Mouse (Mus musculus) heart, adult 18-20 months (tissue): ENCODE measurements around the gene C1qtnf5. TPM values are rescaled to one million over a fixed set of nuclear protein-coding genes. Genes with fewer than 3 reads are reported as not detected.
A peak's percentile ranks its signal among the peaks of the same experiment; 100 is the strongest.

Experiments used
- DNase-seq, 2 experiments: peaks; one replicate each; pipeline ENCODE4 v3.0.0; 2021 to 2022; ENCODE audit warnings: mixed read lengths in 1 of 2
- total RNA-seq, 2 experiments: library from RNA; stranded (reverse); gene quantifications; 2 replicates each; pipeline ENCODE4 v1.2.3; 2021

Gene C1qtnf5
- total RNA-seq, 2 experiments from 2014 or later: 5.6 to 5.9 TPM

DNA sequence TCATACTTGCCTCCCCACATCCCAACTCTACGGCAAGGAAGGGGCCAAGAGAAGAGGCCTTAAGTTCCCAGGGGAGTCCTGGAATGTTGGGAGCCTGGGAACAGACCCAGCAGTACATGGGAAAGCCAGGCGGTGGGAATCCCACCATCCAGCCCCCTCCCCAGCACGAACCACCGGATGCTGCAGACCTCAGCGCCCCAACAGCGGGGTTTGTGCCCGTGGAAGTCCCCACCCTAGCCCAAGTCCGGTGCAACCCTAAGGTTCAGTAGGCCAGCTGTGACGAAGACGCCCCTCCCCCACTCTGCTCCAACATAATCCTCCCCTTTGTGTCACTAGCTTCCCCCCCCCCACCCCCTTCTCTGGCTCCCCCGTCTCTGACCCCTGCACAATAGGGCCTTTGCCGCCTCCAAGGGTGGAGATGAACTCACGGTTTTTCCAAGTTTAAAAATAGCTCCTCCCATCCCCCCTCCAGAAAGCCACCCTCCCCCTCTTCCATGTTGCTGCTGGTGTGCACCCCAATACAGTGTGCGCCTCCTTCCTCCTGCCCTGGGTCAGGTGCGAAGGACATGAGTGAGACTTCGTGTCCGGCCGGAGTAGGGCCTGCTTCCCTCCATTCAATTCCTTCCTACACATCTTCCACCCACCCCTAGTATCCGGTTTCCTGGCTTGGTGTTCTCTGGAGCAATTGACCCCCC lies 23.7 kb downstream of the C1qtnf5 start:
- DNase-seq: peak; percentile 51 to 55

DNA sequence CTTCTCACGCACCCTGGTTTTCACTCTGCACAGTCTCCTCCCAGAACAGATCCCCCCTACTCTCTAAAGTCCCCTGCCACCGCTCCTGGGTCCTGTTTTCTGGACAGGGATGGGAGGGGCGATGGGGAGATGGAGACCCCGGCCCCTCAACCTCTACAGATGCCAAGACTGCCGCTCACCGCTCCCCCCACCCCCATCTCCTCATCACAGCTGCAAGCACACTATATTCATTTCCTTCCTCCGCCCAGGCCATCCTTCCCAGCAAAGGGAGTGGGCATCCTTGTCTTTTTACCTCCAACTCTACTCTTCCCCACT lies 24.2 kb downstream of the C1qtnf5 start:
- DNase-seq: no peak

DNA sequence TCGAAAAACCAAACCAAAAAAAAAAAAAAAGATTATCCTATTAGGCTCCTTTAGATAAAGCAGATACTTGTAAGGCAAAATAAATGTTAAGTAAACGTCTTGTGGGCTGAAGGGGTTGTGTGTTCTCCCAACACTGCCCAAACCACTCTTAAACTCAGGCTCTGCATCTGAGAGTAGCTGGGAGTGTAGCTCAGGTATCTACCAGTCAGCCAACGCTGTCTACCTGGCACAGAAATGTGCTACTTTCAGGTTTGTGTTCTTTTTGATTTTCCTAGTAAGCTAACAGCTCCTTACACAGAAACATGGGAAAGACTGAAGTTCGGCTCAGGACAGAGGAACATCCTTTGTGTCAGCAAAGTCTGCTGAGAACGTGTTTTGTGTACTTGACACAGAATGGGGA lies 25.2 kb downstream of the C1qtnf5 start:
- DNase-seq: no peak

DNA sequence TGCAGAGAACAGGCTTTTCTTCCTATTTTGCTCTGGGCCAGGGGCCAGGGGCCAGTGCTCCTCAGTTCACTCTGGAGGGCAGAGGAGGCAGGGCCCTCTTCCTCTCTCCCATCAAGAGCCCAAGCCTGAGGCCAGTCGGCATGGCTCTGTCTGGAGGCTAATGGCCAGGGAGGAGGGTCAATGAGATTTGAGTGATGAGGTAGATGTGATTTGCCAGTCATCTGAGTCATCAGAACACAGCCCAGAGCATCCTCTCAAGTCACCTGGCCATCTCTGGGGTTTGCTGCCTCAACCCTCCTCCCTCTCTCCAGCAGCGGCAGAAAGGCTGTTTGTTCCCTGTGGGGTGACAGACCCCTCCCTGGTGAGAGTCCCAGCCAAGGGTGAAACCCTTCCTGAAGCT lies 26.2 kb downstream of the C1qtnf5 start:
- DNase-seq: peak in 1 of 2 experiments; percentile 18

DNA sequence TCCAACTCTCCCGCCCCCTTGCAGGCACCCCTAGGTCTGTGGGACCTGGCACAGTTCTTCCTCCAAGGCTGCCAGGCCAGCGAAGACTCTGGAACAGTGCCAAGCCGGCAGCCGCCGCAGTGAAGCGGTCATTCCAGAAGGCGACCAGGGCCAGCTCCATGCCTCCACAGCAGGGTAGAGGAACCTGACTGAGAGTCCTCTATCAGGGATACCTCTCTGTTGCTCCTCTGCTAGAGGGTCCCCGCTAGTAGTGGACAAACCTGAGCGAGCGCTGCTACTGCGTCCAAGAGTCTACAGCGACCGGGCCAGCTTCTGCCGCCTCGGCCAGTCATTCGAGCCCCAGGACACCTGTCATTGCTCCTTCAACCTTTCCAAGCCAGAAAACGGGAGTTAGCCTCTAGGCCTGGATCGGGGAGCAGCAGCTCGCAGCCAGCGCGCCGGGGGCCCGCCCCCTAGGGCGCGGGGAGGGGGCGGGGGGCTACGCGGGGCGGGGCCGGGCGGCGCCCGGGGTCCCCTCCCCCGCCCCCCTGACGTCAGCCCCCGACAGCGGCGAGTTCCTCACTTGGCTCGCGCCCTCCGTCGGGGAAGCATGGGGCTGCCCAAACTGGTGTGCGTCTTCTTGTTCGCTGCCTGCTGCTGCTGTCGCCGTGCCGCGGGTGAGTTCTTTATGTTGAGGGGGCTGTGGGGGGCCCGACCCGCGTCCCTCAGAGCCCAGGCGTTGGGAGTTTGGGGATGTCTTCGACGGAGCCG lies 27.2 kb downstream of the C1qtnf5 start, which contains the start of gene Mcam:
TSS of gene Mcam (plus strand) at position 369 of the 750 bp plus-strand sequence.
- peak; percentile 69 to 74 for DNase-seq

DNA sequence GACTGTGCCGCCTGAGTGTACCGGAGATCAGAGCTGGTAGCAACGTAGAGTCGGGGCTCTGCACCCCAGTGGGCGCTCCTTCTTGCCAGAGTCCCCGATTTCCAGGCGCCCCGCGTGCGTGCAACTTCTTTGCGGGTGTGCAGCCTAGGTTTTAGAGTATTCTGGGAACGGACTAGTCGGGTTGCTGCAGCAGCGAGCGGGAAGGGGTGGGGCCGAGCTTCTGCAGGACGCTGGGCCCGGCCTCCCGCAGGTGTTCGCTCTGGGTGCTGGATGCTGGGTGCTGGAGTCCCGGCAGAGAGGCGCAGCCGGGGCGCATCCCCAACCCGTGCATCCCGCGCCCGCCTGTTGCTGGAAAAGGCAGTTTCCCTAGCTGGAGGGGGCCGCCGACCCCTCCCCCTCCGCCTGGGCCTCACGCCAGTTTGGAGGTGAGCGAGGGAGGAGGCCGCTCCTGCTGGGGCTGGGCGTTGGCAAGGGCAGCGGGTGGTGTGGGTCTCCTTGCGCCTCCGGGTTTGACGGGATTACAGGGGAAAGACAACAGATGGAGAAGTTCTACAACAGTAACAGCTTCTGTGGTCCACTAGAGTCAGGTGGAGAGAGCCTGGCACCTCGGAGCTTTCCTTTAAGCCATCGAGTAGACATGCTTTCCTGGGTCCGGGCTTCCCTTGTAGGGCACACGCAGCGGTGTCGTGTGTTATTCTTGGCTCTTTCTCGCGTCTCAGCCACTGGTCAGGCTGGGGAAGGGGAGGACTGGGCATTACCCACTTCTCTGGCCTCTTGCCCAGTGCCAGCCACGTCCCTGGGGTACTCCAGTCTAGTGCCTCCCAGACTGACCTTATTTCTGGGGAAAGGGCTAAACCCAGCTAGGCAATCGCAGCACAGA lies 28.0 kb downstream of the C1qtnf5 start:
- DNase-seq: peak; percentile 65 to 70

DNA sequence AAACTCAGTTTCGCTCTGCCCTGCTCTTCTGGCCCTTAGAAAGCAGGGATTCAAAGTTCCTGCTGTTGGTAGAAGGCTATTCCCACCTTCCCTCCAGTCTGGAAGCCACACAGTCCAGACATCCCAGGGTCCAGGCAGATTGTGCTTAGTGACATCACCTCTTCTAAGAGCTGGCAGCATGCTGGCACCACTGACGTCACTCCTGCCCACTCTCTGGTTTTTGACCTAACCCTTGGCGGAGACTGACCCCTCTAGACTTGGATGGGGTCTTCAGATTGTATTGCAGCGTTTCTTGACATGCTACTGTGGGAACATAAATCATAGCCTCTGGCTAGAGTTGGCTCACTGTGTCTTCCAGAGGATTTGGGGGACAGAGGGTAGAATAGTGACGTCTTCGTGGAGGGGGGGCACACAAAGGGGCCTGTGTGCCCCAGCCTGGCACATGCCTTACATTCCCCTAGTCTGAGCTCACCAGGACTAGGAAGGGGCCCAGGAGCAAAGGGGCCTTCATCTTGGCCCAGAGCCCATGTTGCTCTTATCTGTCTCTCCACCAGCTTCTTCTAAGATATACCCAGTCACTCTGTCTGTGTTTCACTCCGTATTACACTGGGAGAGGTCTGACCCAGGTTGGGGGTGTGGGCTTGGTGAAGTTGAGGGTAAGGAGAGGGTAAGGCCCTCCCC lies 28.8 kb downstream of the C1qtnf5 start:
- no peak for DNase-seq

DNA sequence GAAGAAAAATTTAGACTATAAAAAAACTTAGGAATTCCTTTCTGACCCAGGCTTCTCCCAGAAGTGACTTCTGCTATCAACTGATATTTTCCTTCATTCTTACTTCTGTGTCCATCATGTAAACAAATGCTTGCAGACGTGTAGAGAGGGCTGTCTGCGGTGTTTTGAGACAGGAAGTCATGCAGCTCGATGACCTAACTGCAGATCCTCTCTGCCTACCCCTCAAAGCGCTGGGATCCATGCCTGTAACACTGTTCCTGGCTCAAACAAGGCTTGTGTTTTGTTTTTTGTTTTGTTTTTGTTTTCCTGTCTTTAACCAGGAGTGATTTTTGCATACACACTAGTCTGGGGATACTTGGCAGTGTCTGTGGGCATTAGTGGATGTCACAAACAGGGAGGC lies 30.8 kb downstream of the C1qtnf5 start:
- no peak for DNase-seq

DNA sequence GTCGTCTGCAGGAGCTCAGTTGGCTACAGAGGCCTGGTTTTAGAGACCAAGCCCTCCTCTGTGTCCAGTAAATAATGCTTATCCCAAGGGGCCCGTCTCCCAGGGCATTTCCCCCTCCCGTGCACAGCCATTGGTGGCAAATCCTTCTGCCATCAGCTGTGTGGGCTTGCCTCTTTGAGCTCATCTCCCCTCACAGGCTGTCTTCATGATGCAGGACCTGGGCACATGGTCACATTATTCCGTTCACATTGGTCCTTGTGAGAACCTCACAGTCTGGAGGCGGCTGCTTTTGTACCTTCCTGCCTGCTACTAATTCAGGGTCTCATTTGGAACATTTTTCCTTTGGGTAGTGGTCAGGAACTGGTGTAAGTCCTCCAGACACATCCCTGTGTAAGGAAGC lies 34.9 kb downstream of the C1qtnf5 start:
- no peak for DNase-seq

DNA sequence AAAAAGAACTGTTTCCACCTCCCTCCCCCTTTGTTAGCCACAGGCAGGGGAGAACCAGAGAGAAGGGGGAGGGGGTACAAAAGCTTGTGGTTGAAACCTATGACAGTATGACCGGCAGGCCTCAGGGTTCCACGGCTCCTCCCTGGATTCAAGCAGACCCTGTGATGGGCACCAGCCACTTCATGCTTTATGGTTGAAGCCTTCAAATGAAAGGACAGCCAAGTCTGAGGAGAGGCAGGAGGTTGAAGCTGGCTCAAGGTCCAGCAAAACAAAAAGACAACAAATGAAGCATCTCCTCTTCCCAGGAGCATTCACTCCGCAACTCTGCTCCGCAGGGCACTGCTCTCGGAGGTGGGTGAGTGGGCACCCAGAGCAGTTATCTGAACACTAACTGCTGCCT lies 36.4 kb downstream of the C1qtnf5 start:
- DNase-seq: no peak

DNA sequence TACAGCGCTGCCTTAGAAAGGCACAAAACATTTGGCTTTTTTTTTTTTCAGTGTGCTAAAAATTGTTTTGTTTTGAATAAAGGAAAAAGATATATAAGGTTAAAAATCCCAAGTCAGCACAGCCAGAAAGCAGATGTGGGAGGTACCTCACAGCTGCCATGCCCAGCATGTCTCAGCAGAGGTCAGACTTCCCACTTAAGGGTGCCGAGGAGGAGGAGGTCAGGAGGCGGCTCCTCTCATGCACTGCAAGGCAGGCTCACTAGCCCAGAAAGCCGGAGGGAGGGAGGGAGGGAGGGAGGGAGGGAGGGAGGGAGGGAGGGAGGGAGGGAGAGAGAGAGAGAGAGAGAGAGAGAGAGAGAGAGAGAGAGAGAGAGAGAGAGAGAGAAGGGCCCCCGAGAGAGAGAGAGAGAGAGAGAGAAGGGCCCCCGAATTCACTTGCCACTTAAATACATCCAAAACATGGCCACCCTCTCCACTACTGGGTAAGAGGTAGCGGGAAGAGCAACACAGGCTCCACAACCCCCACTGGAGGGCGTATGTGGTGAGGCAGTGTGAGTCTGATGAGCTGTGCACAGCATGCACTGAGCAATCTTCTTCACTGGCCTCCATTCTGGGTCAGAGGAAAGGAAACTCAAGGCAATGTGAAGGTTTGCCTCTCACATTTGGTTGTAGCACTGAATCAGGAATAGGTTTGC lies 37.1 kb downstream of the C1qtnf5 start:
- peak in 1 of 2 experiments; percentile 56 for DNase-seq

DNA sequence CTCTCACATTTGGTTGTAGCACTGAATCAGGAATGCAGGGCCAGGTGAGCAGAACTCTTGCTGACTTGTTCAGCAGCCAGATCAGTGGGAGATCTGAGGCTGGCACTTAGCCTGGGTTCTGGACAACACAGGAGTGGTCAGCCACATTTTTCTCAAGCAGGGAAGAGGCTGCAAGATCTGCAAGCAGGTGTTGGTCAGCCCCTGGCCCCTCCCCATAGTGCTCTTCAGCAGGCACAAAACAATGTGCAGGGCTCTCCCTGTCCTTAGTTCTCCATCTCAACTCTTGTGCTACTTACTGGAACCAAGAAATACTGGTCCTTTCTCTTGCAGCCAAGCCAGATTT lies 37.6 kb downstream of the C1qtnf5 start:
- DNase-seq: no peak

DNA sequence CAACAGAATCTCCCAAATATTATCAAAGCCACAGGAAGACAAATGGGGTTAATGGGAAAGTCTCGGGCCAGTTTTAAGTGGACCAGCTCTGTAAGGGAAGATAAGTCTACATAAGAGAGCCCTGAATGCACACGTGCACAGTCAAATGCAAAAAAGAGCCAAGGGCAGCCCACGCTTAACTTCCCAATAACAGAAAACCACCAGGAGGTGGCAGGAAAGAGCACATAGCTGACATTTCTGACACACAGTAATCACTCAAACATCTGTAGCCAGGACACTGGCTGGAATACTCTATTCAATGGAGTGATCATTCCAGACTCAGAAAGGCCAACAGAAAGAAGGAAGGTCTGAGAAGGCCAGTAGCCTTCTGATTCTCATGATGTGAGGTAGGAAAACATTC lies 40.2 kb downstream of the C1qtnf5 start:
- peak; percentile 34 to 54 for DNase-seq

Other genes starting within 250 kb of the C1qtnf5 start
- gene Thy1, start 63.9 kb upstream of the C1qtnf5 start, total RNA-seq: 10 to 100 TPM; 10.5 to 16.5 TPM
- 10 to 100 TPM; 89.8 to 95.9 TPM for gene Usp2, start 40.2 kb upstream of the C1qtnf5 start, total RNA-seq
- not detected for gene Mfrp, start 5.5 kb upstream of the C1qtnf5 start, total RNA-seq
- under 1 TPM in 1 of 2 experiments, not detected in 1; 0.37 TPM for gene Gm49380, start 6.3 kb downstream of the C1qtnf5 start, total RNA-seq
- gene Rnf26, start 6.3 kb downstream of the C1qtnf5 start, total RNA-seq: 1 to 10 TPM; 5.9 to 6.0 TPM
- gene Mcam, start 27.2 kb downstream of the C1qtnf5 start, total RNA-seq: 10 to 100 TPM; 31.0 to 38.6 TPM
- 10 to 100 TPM; 18.0 to 18.5 TPM for gene Cbl, start 126.8 kb downstream of the C1qtnf5 start, total RNA-seq
- gene Ccdc153, start 133.4 kb downstream of the C1qtnf5 start, total RNA-seq: 1 to 10 TPM in 1 of 2 experiments, not detected in 1; 1.7 TPM
- 1 to 10 TPM; 4.6 to 5.4 TPM for gene Pdzd3, start 144.2 kb downstream of the C1qtnf5 start, total RNA-seq
- 10 to 100 TPM; 21.7 to 25.6 TPM for gene Nlrx1, start 161.4 kb downstream of the C1qtnf5 start, total RNA-seq
- gene Abcg4, start 181.4 kb downstream of the C1qtnf5 start, total RNA-seq: under 1 TPM; 0.30 to 0.85 TPM
- gene Hinfp, start 198.4 kb downstream of the C1qtnf5 start, total RNA-seq: 1 to 10 TPM; 8.1 TPM
- 10 to 100 TPM; 13.7 to 19.6 TPM for gene C2cd2l, start 213.0 kb downstream of the C1qtnf5 start, total RNA-seq
- 10 to 100 TPM; 17.8 to 18.2 TPM for gene Dpagt1, start 218.8 kb downstream of the C1qtnf5 start, total RNA-seq
- gene H2afx, start 227.4 kb downstream of the C1qtnf5 start, total RNA-seq: 10 to 100 TPM; 10.7 TPM
- gene Hmbs, start 237.0 kb downstream of the C1qtnf5 start, total RNA-seq: 10 to 100 TPM; 50.0 to 50.8 TPM